Mouse (Mus musculus): ENCODE data around the gene Gm21905. TPM values are rescaled to one million over a fixed set of nuclear protein-coding genes. Genes with fewer than 3 reads are reported as not detected.

Gene Gm21905
- not detected in 2 replicates for polyA plus RNA-seq (2016; fragmentation: Nextera tagmentation; extraction: Ambion mirVana)

GRCm38 (mm10) chr5:67946321-67946720 is at the start of gene Gm21905:
Gene Gm21905 (minus strand): TSS chr5:67946421.
- no peaks in the 10 kb centered on the region for H3K36me3 ChIP-seq (replicated peaks)
- WGBS, result 84% methylated on average over 5 of the region's 5 CpGs
- no peaks in the 10 kb centered on the region for H3K4me1 ChIP-seq
- DNase-seq (ENCODE audit: low spot score), result no peak
- H3K4me3 ChIP-seq, result no peak within 1 kb of the TSS
- no peaks in the 10 kb centered on the region for H3K9me3 ChIP-seq
- no peaks in the 10 kb centered on the region for H3K27me3 ChIP-seq (replicated peaks; ENCODE audit: low read depth, poor library complexity, severe bottlenecking)
- no peak within 1 kb of the TSS for H3K27ac ChIP-seq (replicated peaks)

DNA sequence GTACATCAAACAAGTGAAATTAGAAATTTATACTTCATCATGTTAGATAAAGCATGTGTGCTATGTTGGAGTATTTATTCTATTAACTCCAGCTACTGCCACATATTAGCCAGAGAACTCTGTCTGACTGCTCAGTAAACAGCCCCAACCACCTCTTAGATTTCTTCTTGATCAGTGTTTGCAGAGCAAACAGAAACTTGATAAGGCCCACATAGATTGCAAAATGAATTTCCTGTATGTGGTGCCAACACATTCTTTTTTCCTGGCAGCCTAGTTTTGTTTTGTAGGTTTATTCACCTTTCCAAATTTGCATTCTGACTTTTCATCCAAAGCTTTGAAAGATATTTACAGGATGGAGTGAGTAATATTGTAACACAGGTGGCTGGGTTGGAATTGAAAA is 44.2 kb upstream of the Gm21905 start:
- Histone ChIP-seq H3K4me1 (no peaks in the 10 kb centered on the region), H3K9me3 (no peaks in the 10 kb centered on the region), H3K27me3 (replicated peaks; ENCODE audit: low read depth, poor library complexity, severe bottlenecking) (no peaks in the 10 kb centered on the region), H3K4me3 (no peak overlapping the region), H3K36me3 (replicated peaks) (no peaks in the 10 kb centered on the region), H3K27ac (replicated peaks) (no peak overlapping the region)
- DNase-seq (ENCODE audit: low spot score), result no peak

- 63% methylated on average over 3 of the region's 3 CpGs for WGBS
- Histone ChIP-seq H3K36me3 (replicated peaks) (no peaks in the 10 kb centered on the region), H3K4me3 (no peak overlapping the region), H3K27ac (replicated peaks) (no peak overlapping the region), H3K9me3 (no peaks in the 10 kb centered on the region), H3K4me1 (no peaks in the 10 kb centered on the region), H3K27me3 (replicated peaks; ENCODE audit: low read depth, poor library complexity, severe bottlenecking) (no peaks in the 10 kb centered on the region)
- DNase-seq (ENCODE audit: low spot score), result no peak
Observed at GRCm38 (mm10) chr5:67981946-67982526, 35.8 kb upstream of the Gm21905 start.

- no peaks in the 10 kb centered on the region for H3K9me3 ChIP-seq
- H3K27ac ChIP-seq (replicated peaks), result no peak overlapping the region
- H3K4me3 ChIP-seq, result no peak overlapping the region
- no peak for DNase-seq (ENCODE audit: low spot score)
- no peaks in the 10 kb centered on the region for H3K4me1 ChIP-seq
- no peaks in the 10 kb centered on the region for H3K27me3 ChIP-seq (replicated peaks; ENCODE audit: low read depth, poor library complexity, severe bottlenecking)
- WGBS, result 83% methylated on average over 7 of the region's 7 CpGs
- no peaks in the 10 kb centered on the region for H3K36me3 ChIP-seq (replicated peaks)
Observed at GRCm38 (mm10) chr5:67969536-67969935, 23.3 kb upstream of the Gm21905 start.

DNA sequence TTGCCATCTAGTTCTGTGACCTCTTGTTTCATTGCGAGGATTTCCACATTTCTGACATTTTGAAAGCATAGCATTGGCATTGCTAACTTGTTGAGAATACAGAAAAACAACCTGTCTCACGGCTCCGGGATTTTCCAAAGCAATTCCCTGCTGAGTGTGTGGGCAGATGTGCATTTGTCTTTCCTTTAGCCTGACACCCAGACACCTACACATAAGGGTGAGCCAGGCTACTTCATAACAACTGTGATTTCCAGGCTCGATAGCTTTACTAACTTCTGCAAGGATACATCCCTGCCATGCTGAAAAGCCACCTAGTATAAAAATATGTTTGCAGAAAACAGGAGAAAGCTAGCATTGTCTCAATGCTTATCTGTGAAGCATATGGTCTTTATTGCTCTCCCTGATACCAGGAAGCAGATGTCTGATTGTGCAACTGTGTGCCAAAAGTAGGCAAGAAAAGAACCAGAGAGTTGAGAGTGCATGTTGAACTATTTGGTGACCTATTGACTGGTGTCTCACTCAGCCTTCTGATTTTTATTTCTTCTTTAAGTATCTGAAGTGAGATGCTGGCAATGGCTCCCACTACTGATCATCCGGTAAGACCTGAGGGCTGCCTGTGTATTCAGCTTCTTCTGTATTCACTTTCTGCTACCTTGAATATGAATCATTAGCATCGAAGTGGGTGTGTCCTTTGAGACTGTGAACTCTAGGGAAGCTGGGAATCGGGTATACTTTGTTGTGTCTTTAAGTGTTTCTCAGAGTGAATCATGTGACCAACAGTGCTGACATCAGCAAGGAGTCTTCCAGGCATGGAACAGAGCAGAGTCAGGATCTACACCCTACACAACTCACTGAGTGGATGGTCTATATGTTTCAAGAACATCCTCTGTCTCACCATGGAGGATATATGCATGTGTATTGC is 15.7 kb upstream of the Gm21905 start:
- no peak for DNase-seq (ENCODE audit: low spot score)
- H3K27me3 ChIP-seq (replicated peaks; ENCODE audit: low read depth, poor library complexity, severe bottlenecking), result no peaks in the 10 kb centered on the region
- H3K27ac ChIP-seq (replicated peaks), result no peak overlapping the region
- H3K36me3 ChIP-seq (replicated peaks), result no peaks in the 10 kb centered on the region
- 84% methylated on average over 7 of the region's 7 CpGs for WGBS
- H3K4me1 ChIP-seq, result no peaks in the 10 kb centered on the region
- H3K9me3 ChIP-seq, result no peaks in the 10 kb centered on the region
- H3K4me3 ChIP-seq, result no peak overlapping the region

DNA sequence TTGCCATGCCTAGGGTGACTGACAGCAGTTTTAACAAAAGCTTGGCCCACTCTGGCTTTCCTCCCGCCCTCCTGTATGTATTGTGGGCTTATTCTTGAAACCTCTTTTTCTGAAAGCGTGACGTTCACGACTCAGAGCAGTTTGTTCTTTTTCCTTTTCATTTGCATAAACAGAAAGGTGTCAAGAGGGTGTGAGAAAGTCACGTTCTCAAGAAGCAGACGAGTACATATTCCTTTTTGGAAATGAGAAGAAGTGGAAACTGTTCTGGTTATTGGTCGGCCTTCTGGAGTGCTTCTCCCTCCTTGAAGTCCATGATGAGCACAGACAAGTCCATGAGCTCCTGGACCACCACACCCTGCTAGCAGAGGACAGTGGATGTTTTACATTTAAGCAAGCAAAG is 9.3 kb upstream of the Gm21905 start:
- no peaks in the 10 kb centered on the region for H3K27me3 ChIP-seq (replicated peaks; ENCODE audit: low read depth, poor library complexity, severe bottlenecking)
- DNase-seq (ENCODE audit: low spot score), result no peak
- no peak overlapping the region for H3K4me3 ChIP-seq
- H3K4me1 ChIP-seq, result no peaks in the 10 kb centered on the region
- H3K9me3 ChIP-seq, result no peaks in the 10 kb centered on the region
- 78% methylated on average over 7 of the region's 7 CpGs for WGBS
- no peak overlapping the region for H3K27ac ChIP-seq (replicated peaks)
- H3K36me3 ChIP-seq (replicated peaks), result no peaks in the 10 kb centered on the region

DNA sequence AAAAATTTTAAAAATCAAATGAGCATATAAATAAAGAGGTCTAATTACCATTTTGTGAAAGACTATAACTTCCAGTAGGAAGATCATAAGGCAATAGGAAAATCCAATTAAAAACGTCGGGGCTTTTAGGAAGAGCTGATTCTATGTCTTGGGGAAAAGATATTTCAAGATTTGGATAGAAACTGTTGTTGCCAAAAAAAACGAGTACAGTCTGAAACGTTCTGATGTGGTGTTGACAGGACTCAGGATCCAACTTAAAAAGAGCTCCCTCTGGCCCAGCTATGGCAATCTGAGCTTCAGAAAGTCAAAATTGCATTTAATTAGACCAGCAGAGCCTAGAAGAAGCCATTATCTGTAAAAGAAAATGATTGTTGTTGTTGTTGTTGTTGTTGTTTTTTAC is 7.9 kb upstream of the Gm21905 start:
- no peaks in the 10 kb centered on the region for H3K36me3 ChIP-seq (replicated peaks)
- H3K27ac ChIP-seq (replicated peaks), result no peak overlapping the region
- H3K27me3 ChIP-seq (replicated peaks; ENCODE audit: low read depth, poor library complexity, severe bottlenecking), result no peaks in the 10 kb centered on the region
- no peaks in the 10 kb centered on the region for H3K9me3 ChIP-seq
- 78% methylated on average over 4 of the region's 4 CpGs for WGBS
- H3K4me3 ChIP-seq, result no peak overlapping the region
- H3K4me1 ChIP-seq, result no peaks in the 10 kb centered on the region
- no peak for DNase-seq (ENCODE audit: low spot score)

GRCm38 (mm10) chr5:67948074-67948473 is 1.9 kb upstream of the Gm21905 start:
- H3K27ac ChIP-seq (replicated peaks), result no peak overlapping the region
- no peak overlapping the region for H3K4me3 ChIP-seq
- no peak for DNase-seq (ENCODE audit: low spot score)
- H3K9me3 ChIP-seq, result no peaks in the 10 kb centered on the region
- H3K36me3 ChIP-seq (replicated peaks), result no peaks in the 10 kb centered on the region
- no peaks in the 10 kb centered on the region for H3K4me1 ChIP-seq
- H3K27me3 ChIP-seq (replicated peaks; ENCODE audit: low read depth, poor library complexity, severe bottlenecking), result no peaks in the 10 kb centered on the region
- 94% methylated on average over 5 of the region's 5 CpGs for WGBS

- no peaks in the 10 kb centered on the region for H3K4me1 ChIP-seq
- no peak overlapping the region for H3K27ac ChIP-seq (replicated peaks)
- no peaks in the 10 kb centered on the region for H3K9me3 ChIP-seq
- H3K4me3 ChIP-seq, result no peak overlapping the region
- H3K36me3 ChIP-seq (replicated peaks), result no peaks in the 10 kb centered on the region
- no peak for DNase-seq (ENCODE audit: low spot score)
- no peaks in the 10 kb centered on the region for H3K27me3 ChIP-seq (replicated peaks; ENCODE audit: low read depth, poor library complexity, severe bottlenecking)
Observed at GRCm38 (mm10) chr5:67947006-67947405, 785 bp upstream of the Gm21905 start.

DNA sequence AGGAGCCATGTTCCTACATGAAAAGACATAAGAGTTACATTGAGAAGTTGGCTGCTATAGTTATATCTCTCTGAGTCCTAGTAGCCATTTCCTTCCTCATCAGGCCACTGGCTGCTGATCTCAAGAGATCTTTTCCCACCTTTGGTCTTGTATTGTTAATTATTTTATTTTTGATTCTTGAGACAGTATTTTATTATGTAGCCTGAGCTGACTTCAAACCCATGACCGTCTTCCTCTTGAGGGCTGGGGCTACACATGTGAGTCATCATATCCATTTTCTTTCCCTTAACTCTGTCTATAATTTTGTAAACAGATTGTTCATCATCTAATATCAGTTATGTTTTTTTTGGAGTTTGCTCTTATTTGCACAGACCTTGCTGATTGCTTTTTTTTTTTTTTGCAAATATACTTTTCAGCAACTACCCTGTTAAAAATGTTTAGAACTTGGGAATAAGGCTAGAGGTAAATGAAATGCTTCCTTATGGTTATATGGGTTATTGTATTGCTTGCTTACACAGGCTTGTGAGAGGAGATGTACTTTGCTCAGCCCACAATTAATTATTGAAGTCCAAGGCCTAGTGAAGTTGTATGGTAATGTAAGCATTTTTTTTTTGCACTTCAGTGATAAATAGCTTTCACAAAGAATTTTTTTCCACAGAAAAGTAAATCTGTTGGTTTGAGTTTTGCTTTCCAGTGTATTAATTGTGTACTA is 2.0 kb downstream of the Gm21905 start:
- no peaks in the 10 kb centered on the region for H3K27me3 ChIP-seq (replicated peaks; ENCODE audit: low read depth, poor library complexity, severe bottlenecking)
- no peaks in the 10 kb centered on the region; the same call in 1 of the 2 replicates for H3K4me1 ChIP-seq
- H3K9me3 ChIP-seq, result no peaks in the 10 kb centered on the region
- 90% methylated on average over 1 of the region's 1 CpGs for WGBS
- no peaks in the 10 kb centered on the region for H3K36me3 ChIP-seq (replicated peaks)
- H3K27ac ChIP-seq (replicated peaks), result no peak overlapping the region
- H3K4me3 ChIP-seq, result no peak overlapping the region
- DNase-seq (ENCODE audit: low spot score), result no peak

DNA sequence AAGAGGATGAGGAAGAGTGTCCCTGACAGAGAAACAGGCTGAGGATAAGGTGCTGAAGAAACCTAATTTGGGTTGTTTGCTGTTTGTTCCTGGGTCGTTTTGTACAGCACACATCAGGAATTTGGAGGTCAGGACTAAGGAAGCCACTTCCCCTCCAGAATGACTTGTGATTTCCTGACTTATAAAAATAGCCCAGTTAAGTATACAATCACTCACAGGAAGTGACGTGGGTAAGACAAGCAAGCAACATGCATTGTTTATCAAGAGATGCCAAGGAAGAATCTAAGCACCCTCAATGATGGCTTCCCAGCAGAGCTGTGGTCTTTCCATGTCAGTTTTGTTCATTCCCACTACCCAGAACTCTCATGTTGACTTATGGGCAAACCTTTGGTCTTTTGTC is 3.0 kb downstream of the Gm21905 start:
- H3K9me3 ChIP-seq, result no peaks in the 10 kb centered on the region
- H3K4me1 ChIP-seq, result no peaks in the 10 kb centered on the region; the same call in 1 of the 2 replicates
- no peak for DNase-seq (ENCODE audit: low spot score)
- no peaks in the 10 kb centered on the region for H3K27me3 ChIP-seq (replicated peaks; ENCODE audit: low read depth, poor library complexity, severe bottlenecking)
- H3K4me3 ChIP-seq, result no peak overlapping the region
- WGBS, result 58% methylated on average over 2 of the region's 2 CpGs
- no peak overlapping the region for H3K27ac ChIP-seq (replicated peaks)
- no peaks in the 10 kb centered on the region for H3K36me3 ChIP-seq (replicated peaks)

- Histone ChIP-seq H3K9me3 (no peaks in the 10 kb centered on the region), H3K4me3 (no peak within 1 kb of the TSS), H3K27me3 (replicated peaks; ENCODE audit: low read depth, poor library complexity, severe bottlenecking) (no peaks in the 10 kb centered on the region), H3K36me3 (replicated peaks) (no peaks in the 10 kb centered on the region), H3K27ac (replicated peaks) (no peak within 1 kb of the TSS), H3K4me1 (no peaks in the 10 kb centered on the region; the same call in 1 of the 2 replicates)
- DNase-seq (ENCODE audit: low spot score), result no peak
- 89% methylated on average over 2 of the region's 2 CpGs for WGBS
Observed at GRCm38 (mm10) chr5:67941369-67941768, 4.9 kb downstream of the Gm21905 start, which contains the start of gene Gm5108. Gene Gm5108 (plus strand): TSS chr5:67941669.
